Mouse (Mus musculus): ENCODE data around the gene Tns3. TPM values are rescaled to one million over a fixed set of nuclear protein-coding genes. Genes with fewer than 3 reads are reported as not detected.

Tns3 gene
- total and polyA plus RNA-seq, 2 experiments, result 12.8 to 15.3 TPM

GRCm38 (mm10) chr11:8627156-8627555 lies 37.2 kb downstream of the Tns3 start:
- TF ChIP-seq CTCF (IDR thresholded peaks at IDR 0.05; ENCODE audit: low read depth, low read length), result no peak
- TF ChIP-seq POLR2A (IDR thresholded peaks at IDR 0.05; ENCODE audit: extremely low read depth, insufficient read depth, low read length), result no peak
- Histone ChIP-seq H3K79me2 (ENCODE audit: control insufficient read depth, insufficient read depth, low read length) (peaks cover 23% of the 10 kb centered on the region), H3K4me3 (ENCODE audit: insufficient read depth, low read depth, low read length) (no peak overlapping the region), H3K27ac (replicated peaks; ENCODE audit: insufficient read depth, low read depth, low read length) (no peak overlapping the region), H3K4me1 (ENCODE audit: control insufficient read depth, insufficient read depth, low read length) (peaks cover 13% of the 10 kb centered on the region; the same call in 1 of the 2 replicates), H3K27me3 (ENCODE audit: control insufficient read depth, insufficient read depth, low read length) (peaks cover 4% of the 10 kb centered on the region; the same call in 1 of the 2 replicates), H3K36me3 (ENCODE audit: control insufficient read depth, insufficient read depth, low read length) (no peaks in the 10 kb centered on the region), H3K9ac (ENCODE audit: low read depth, low read length) (no peak overlapping the region)
- DNase-seq (ENCODE audit: extremely low read depth, low read depth, low spot score), result no peak
- 82% methylated on average over 6 of the region's 6 CpGs for WGBS

GRCm38 (mm10) chr11:8626715-8627114 lies 37.6 kb downstream of the Tns3 start:
- Histone ChIP-seq H3K36me3 (ENCODE audit: control insufficient read depth, insufficient read depth, low read length) (no peaks in the 10 kb centered on the region), H3K4me1 (ENCODE audit: control insufficient read depth, insufficient read depth, low read length) (peaks cover 13% of the 10 kb centered on the region; the same call in 1 of the 2 replicates), H3K27me3 (ENCODE audit: control insufficient read depth, insufficient read depth, low read length) (peaks cover 4% of the 10 kb centered on the region; the same call in 1 of the 2 replicates), H3K4me3 (ENCODE audit: insufficient read depth, low read depth, low read length) (no peak overlapping the region), H3K79me2 (ENCODE audit: control insufficient read depth, insufficient read depth, low read length) (peaks cover 23% of the 10 kb centered on the region), H3K27ac (replicated peaks; ENCODE audit: insufficient read depth, low read depth, low read length) (no peak overlapping the region), H3K9ac (ENCODE audit: low read depth, low read length) (no peak overlapping the region)
- TF ChIP-seq CTCF (IDR thresholded peaks at IDR 0.05; ENCODE audit: low read depth, low read length), result no peak
- no peak for TF ChIP-seq POLR2A (IDR thresholded peaks at IDR 0.05; ENCODE audit: extremely low read depth, insufficient read depth, low read length)
- WGBS, result 87% methylated on average over 6 of the region's 6 CpGs
- no peak for DNase-seq (ENCODE audit: extremely low read depth, low read depth, low spot score)

- DNase-seq (ENCODE audit: extremely low read depth, low read depth, low spot score), result no peak
- WGBS, result 91% methylated on average over 10 of the region's 10 CpGs
- no peak overlapping the region for H3K27ac ChIP-seq (replicated peaks; ENCODE audit: insufficient read depth, low read depth, low read length)
- H3K79me2 ChIP-seq (ENCODE audit: control insufficient read depth, insufficient read depth, low read length), result peaks cover 23% of the 10 kb centered on the region
- H3K4me1 ChIP-seq (ENCODE audit: control insufficient read depth, insufficient read depth, low read length), result peaks cover 13% of the 10 kb centered on the region; the same call in 1 of the 2 replicates
- peaks cover 4% of the 10 kb centered on the region; the same call in 1 of the 2 replicates for H3K27me3 ChIP-seq (ENCODE audit: control insufficient read depth, insufficient read depth, low read length)
- no peaks in the 10 kb centered on the region for H3K36me3 ChIP-seq (ENCODE audit: control insufficient read depth, insufficient read depth, low read length)
- H3K4me3 ChIP-seq (ENCODE audit: insufficient read depth, low read depth, low read length), result no peak overlapping the region
- TF ChIP-seq POLR2A (IDR thresholded peaks at IDR 0.05; ENCODE audit: extremely low read depth, insufficient read depth, low read length) (no peak), CTCF (IDR thresholded peaks at IDR 0.05; ENCODE audit: low read depth, low read length) (no peak)
- H3K9ac ChIP-seq (ENCODE audit: low read depth, low read length), result no peak overlapping the region
These were observed 38.3 kb downstream of the Tns3 start for GRCm38 (mm10) chr11:8625915-8626604.

- DNase-seq (ENCODE audit: extremely low read depth, low read depth, low spot score), result no peak
- no peak overlapping the region for H3K9ac ChIP-seq (ENCODE audit: low read depth, low read length)
- H3K36me3 ChIP-seq (ENCODE audit: control insufficient read depth, insufficient read depth, low read length), result no peaks in the 10 kb centered on the region
- WGBS, result 92% methylated on average over 6 of the region's 6 CpGs
- H3K4me1 ChIP-seq (ENCODE audit: control insufficient read depth, insufficient read depth, low read length), result peaks cover 13% of the 10 kb centered on the region; the same call in 1 of the 2 replicates
- TF ChIP-seq POLR2A (IDR thresholded peaks at IDR 0.05; ENCODE audit: extremely low read depth, insufficient read depth, low read length) (no peak), CTCF (IDR thresholded peaks at IDR 0.05; ENCODE audit: low read depth, low read length) (no peak)
- peaks cover 23% of the 10 kb centered on the region for H3K79me2 ChIP-seq (ENCODE audit: control insufficient read depth, insufficient read depth, low read length)
- no peak overlapping the region for H3K4me3 ChIP-seq (ENCODE audit: insufficient read depth, low read depth, low read length)
- no peak overlapping the region for H3K27ac ChIP-seq (replicated peaks; ENCODE audit: insufficient read depth, low read depth, low read length)
- H3K27me3 ChIP-seq (ENCODE audit: control insufficient read depth, insufficient read depth, low read length), result peaks cover 4% of the 10 kb centered on the region; the same call in 1 of the 2 replicates
These were observed 38.9 kb downstream of the Tns3 start for GRCm38 (mm10) chr11:8625451-8625850.

GRCm38 (mm10) chr11:8624179-8624886 lies 40.0 kb downstream of the Tns3 start:
- H3K9ac ChIP-seq (ENCODE audit: low read depth, low read length), result peak overlapping the region; percentile 85
- WGBS, result 2% methylated on average over 74 of the region's 74 CpGs

More at GRCm38 (mm10) chr11:8624179-8624886, 40.0 kb downstream of the Tns3 start:
- H3K4me1 ChIP-seq (ENCODE audit: control insufficient read depth, insufficient read depth, low read length), result peaks cover 9% of the 10 kb centered on the region; the same call in 1 of the 2 replicates
- H3K27me3 ChIP-seq (ENCODE audit: control insufficient read depth, insufficient read depth, low read length), result peaks cover 4% of the 10 kb centered on the region; the same call in 1 of the 2 replicates
- H3K36me3 ChIP-seq (ENCODE audit: control insufficient read depth, insufficient read depth, low read length), result no peaks in the 10 kb centered on the region
- peak overlapping the region; percentile 70 for H3K4me3 ChIP-seq (ENCODE audit: insufficient read depth, low read depth, low read length)
- no peak for DNase-seq (ENCODE audit: extremely low read depth, low read depth, low spot score)
- H3K27ac ChIP-seq (replicated peaks; ENCODE audit: insufficient read depth, low read depth, low read length), result no peak overlapping the region
- TF ChIP-seq CTCF (IDR thresholded peaks at IDR 0.05; ENCODE audit: low read depth, low read length) (no peak), POLR2A (IDR thresholded peaks at IDR 0.05; ENCODE audit: extremely low read depth, insufficient read depth, low read length) (no peak)
- H3K79me2 ChIP-seq (ENCODE audit: control insufficient read depth, insufficient read depth, low read length), result peaks cover 23% of the 10 kb centered on the region
